Mouse (Mus musculus) spleen, adult 18-20 months (tissue): ENCODE measurements at regions not wholly inside any gene's neighbourhood (a gene's known extent, or its start where the extent isn't known, plus 50 kb on each side); places are given as distances from the start of the nearest gene placed in this dataset.

Experiments
- DNase-seq, 2 experiments: peaks; one replicate each; pipeline ENCODE4 v3.0.0; 2022; ENCODE audit warnings: mixed read lengths in 2 of 2

GRCm38 (mm10) chr4:53217608-53218290, 58.1 kb upstream of the Abca1 start:
- peak; percentile 71 to 76 for DNase-seq

GRCm38 (mm10) chr4:53212541-53212940, 52.8 kb upstream of the Abca1 start:
- no peak for DNase-seq

GRCm38 (mm10) chr4:53210685-53211084, 51.0 kb upstream of the Abca1 start:
- DNase-seq, result no peak
